Mouse (Mus musculus) thymus, adult 18-20 months (tissue): ENCODE data around the gene Adm.
A peak's percentile ranks its signal among the peaks of the same experiment; 100 is the strongest.
"Not testable (repeated sequence)": the region's sequence is repeated elsewhere in the genome, so short reads cannot be mapped to it uniquely, and the experiment has no call there.

Experiments used
- DNase-seq, 2 experiments: peaks; one replicate each; pipeline ENCODE4 v3.0.0; 2022; ENCODE audit warnings: mixed read lengths in 2 of 2

Gene Adm

DNA sequence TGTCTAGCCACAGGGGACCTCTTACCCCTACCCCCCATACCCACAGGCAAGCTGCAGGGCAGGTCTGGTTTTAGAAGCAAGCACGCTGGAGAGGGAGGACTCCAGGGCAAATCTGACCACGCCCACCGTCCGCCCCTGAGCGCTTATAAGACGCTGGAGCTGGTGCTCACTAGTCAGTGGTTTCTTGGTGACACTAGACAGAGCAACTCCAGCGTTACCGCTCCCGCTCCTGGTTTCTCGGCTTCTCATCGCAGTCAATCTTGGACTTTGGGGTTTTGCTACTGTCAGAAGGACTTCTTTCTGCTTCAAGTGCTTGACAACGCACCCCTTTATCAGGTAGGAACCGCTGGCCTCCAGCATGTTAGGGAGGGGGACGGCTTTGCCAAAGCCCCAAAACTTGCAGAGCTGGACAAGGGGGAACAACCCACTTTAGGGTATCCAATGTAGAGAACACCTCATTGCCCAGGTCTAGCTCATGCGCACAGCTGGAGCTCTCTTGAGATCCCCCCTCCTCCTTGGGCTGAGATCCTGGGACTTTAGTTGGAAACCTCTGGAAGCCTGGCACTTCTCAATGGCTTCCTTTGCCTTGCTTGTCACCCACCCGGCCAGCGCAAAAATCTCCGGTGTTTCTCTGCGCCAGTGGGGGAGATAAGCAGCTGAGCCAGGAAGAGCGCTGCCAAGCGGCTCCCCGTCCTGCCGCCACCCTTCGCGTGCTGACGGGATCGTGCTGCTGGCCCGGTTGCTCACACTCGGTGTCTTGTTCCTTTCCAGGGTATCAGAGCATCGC is at the start of gene Adm:
Adm (plus strand) TSS at position 176 of the 787 bp plus-strand sequence.
- peak; percentile 41 to 57 for DNase-seq

DNA sequence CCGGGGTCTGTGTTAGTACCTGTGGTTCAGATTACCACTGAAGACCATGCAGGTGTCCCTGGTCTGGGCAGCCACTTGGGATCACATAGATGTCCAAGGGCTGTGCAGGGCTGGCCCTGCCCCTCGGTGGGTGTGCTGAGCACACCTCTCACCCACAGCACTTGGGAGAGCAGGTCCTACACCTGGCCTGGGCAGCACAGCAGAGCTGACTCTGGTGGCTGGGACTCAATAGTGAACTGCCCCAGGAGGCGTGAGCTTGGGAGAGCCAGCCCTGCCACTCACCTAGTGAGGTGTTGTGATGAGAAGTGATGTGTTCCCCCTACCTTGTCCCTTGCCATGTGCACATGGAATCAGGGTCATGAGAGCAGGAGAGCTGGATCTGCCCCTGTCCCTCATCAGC is 43.8 kb upstream of the Adm start:
- no peak for DNase-seq

DNA sequence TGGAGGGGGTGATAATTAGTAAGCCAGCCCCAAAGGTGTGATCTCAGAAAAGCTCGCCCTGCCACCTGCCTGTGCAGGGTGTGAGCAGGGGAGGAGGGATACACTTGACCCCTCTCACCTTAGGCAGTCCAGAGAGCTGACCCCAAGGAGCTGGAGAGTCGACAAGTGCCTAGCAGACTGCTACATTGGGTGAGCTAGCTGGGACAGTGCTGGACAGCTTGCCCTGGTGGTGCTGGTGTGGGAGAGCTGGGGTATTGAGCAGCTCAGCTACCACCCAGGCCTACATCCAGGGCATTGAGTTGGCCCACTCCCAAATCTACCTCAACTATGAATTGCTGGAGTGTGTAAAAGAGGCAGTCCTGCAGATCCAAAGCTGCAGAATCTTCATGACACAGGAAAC is 43.3 kb upstream of the Adm start:
- DNase-seq = no peak

- no peak for DNase-seq
Observed at GRCm38 (mm10) chr7:110585250-110585649, 42.2 kb upstream of the Adm start.

DNA sequence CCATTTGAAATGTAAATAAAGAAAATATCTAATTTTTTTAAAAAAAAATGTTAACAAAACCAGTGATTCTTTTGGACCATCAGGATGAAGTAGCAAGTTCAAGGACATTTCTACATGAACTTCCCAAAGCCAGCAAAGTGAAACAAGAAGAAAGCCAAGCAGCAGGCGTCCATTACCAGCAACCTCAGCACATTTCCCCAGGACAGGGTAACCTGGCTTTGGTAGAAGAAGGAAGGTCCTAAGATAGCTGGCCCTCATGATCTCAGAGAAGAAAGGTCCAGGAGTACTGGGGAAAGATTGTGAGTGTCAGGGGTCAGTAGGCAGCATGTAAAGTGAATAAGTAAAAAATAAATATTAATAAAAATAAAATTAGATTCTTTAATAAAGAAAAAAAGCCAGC is 39.7 kb upstream of the Adm start:
- no peak for DNase-seq

GRCm38 (mm10) chr7:110593991-110594390 is 33.5 kb upstream of the Adm start:
- not testable (repeated sequence) for DNase-seq

DNA sequence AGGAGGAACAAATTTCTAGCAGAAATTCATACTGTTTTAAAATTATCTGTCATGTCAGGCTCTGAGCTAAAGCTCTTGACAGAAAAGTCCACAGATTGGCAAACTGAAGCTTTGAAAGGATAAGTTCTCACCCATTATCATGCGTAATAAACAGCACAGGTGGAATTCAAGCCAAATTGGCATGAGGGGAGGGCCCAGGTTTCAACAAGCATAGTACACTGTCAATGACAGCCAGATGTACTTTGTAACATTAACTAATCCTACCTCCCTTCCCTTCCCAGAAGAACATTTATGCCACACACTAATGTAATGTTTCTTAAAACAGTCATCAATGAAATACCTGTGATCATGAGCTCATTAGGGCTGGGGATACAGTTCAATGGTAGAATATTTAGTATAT is 30.3 kb upstream of the Adm start:
- DNase-seq = no peak

- no peak for DNase-seq
Observed at GRCm38 (mm10) chr7:110605476-110605875, 22.0 kb upstream of the Adm start.

- no peak for DNase-seq
Observed at GRCm38 (mm10) chr7:110606906-110607305, 20.6 kb upstream of the Adm start.

DNA sequence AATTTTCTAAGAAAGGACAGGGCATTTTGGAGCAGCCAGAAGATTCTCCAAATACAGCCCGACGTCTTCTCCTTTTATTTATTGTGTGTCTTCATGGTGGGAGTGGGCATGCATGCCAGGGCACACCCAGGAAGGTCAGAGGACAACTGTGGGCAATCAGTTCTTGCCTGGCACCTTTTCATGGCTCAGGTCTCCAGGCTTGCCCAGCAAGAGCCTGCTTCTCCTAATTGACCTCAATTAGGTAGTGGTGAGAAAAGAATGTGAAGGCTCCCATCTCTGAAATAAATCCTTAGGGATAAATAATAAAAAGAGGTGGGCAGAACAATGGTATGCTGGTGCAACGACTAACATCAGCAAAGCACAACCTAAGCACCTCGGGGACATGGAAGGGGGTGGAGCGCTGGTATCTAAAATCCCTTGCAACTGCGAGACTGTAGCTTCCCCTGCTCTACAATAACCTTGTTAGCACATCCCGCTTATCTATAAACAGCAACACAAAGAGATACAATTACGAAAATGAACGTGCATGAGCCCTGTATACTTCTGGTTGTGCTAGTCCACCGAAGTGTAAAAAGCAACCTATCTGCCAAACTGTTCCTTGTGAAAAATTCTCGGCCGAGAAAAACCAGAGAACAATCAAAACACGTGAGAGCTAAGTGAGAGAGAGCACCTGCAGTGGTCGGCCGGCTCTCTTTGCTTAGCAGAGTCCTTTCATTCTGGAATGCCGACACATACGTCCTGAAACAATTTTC is 13.9 kb upstream of the Adm start:
- no peak for DNase-seq

DNA sequence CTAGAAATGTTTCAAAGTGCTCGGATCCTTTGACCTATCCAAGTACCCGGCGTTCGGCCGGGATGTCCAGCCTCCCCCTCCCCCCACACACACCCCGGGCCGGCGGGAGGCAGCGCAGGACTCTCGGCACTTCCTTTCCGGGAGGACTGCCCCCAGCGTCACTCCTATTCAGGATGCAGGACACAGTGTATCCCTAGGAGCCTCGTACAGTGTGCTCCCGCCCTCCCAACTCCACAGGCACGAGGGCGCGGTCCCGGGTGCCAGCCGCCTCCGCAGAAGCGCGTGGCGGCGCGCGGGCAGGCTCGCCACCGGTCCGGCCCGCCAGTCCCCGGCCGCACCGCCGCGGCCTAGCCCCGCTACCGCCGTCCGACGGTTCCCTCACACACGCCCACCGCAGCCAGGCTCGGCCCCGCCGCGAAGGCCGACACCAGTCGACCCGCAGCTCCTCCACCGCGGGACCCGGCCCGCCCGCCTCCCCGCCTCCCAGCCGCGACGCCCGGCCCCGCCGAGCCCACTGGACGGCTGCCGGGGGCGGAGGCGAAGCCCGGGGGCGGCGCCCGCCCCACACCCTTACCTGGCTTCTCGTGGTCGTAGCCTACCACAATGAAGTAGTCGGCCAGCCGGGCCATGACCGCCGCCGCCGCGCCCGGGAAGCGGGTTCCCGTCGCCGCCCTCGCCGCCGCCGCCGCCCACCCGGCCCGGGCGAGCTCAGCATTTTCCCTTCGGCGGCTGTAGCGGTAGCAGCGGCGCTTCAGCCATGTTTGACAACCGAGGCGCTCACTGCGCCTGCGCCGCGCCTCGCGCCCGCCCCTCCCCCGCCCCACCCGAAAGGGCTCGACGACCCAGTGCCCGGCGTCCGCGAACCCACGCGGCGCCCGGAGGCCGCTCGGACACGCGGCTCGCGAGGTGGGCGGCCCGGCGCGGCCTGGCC is 13.1 kb upstream of the Adm start, which contains the start of gene Sbf2:
Sbf2 (minus strand) TSS at position 790 of the 931 bp plus-strand sequence.
- peak; percentile 43 to 48 for DNase-seq

GRCm38 (mm10) chr7:110615151-110615631 is 12.3 kb upstream of the Adm start:
- DNase-seq = peak in 1 of 2 experiments; percentile 22

DNA sequence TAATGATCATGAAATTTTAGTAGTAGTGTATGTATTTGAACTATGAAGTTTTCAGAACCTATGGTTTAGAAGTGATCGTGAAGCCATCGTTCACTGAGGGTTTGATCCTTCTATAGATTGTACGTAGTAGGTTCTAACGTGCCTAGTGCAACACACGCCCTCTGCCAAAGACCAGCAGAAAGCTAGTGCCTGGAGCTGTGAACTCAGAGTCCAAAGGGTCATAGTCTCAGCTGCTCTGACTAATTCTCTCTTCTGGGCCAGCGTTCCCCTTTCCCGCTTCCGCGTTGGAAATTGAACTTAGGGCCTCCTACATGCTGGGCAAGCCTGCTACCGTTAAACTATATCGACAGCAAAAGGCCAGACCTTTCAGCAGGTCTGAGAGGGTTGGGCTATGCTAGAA is 11.7 kb upstream of the Adm start:
- no peak for DNase-seq

- no peak for DNase-seq
Observed at GRCm38 (mm10) chr7:110619086-110619611, 8.3 kb upstream of the Adm start.

GRCm38 (mm10) chr7:110624067-110624466 is 3.4 kb upstream of the Adm start:
- DNase-seq = no peak

DNA sequence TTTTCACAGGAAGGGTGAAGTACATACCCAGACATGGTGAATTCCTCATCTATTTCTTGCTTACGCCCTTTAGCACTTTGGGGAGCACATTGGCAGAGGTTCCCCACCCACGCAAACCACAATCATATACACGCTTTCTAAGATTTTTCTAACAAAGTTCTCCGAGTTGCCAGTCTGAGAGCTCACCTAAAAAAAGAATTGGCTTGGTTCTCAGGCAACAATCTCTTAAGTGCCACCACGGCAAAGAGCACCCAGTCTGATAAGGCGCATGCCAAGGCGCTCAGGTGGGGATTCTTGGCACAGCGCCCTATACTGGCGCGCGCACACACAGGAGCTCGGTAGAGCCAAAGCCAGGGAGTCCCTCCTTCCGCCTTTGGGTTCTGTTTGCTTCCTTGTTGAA is 2.5 kb upstream of the Adm start:
- DNase-seq = no peak

DNA sequence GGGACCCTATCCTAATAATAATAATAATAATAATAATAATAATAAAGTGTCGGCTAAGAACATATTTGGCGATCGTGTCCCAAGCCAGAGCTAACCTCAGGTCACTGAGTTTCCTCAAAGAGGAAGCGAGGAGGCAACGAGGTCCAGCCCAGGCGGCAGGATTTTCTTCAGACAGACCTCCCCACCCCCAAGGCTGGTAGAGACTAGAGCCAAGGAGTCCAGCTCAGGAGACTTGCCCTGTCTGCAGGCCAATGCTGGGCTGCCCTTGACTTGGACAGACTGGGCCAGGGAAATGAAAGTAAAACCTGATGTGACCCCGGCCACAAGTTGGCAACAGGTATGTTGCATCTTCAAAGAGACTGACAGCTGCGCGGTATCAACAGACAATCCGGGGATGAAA is 2.0 kb upstream of the Adm start:
- no peak for DNase-seq

DNA sequence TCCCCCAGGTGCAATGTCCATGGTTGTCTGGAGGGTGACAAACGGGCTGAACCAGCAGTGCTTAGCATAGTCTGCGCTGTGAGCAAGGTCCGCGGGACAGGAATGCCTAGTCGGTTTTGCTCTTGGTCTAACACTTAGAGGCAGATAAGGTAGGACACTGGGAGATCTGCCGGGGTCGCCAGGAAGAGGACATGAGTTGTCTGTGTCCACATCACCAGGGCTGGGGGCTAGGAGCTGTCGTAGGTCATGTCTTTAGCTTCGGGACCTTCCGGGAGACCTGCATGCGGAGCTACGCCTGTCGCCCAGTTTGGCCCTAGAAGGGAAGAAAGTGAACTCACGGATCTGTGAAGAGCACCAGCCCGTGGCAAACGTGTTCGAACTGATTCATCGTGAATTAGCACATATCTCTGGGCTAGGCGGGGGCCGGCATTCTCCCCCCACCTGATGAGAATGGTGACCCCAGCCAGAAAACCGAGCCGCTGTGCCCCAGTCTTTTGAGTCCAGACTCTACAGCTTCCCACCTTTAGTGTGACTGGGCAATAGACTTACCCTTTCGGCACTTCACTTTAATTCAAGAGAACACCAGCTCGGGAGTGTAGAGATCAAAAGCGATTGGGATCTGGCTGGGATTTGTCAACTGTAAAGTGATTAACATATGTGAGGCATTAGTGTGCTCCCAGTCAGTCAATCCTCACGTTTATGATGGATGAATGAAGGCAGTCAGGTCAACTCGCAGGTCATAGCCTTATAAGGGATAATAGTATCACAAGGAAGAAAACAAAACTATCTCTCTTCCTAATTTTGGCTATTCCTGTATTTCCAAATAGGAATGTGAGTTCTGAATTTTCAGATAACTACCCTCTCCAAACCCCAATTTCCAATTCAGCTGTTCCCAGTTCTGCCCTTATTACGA is 1.0 kb upstream of the Adm start:
- no peak for DNase-seq

DNA sequence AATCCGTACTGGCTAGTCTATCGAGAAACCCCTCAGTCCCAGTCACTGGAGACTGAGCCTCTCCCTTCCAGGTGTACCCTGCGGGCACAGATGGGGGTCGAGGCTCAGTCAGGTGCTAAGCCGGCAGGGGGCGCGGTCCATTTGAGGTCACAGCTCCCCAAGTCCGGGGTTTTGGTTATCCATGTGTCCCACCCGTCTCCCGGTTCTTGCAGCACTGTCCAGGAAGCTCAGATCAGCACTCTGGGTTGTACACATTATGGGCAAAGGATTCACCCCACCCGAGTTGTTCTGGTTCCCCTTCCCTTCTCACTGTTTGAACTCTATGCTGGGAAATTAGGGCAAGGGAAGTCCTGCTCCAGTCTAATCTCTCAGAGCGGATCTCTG is 370 bp upstream of the Adm start:
- no peak for DNase-seq

DNA sequence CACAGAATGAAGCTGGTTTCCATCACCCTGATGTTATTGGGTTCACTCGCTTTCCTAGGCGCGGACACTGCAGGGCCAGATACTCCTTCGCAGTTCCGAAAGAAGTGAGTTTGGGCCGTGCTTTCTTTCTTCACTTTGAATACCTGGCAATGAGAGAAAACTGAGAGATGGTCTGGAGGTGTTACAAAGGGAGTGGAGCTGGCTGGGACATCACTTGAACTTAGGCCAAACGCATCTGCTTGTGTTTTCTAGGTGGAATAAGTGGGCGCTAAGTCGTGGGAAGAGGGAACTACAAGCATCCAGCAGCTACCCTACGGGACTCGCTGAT is 776 bp downstream of the Adm start:
- no peak for DNase-seq

- no peak for DNase-seq
Observed at GRCm38 (mm10) chr7:110628611-110629354, 1.3 kb downstream of the Adm start.
